Mouse (Mus musculus) gastrocnemius, adult 2 months (tissue): ENCODE data around the gene Sox6. TPM values are rescaled to one million over a fixed set of nuclear protein-coding genes. Genes with fewer than 3 reads are reported as not detected.

Experiments used
- DNase-seq: peaks from one replicate; pipeline ENCODE4 v3.0.0; 2022
- H3K27ac ChIP-seq: fragments of 200-600 bp; 2 replicates; pipeline ENCODE4 v1.8.1; 2022; ENCODE audit warnings: mild to moderate bottlenecking
- H3K4me3 ChIP-seq: fragments of 200-600 bp; 2 replicates; pipeline ENCODE4 v1.8.1; 2022; ENCODE audit warnings: mild to moderate bottlenecking, moderate library complexity
- CTCF ChIP-seq: fragments of 200-600 bp; IDR thresholded peaks from 2 replicates; pipeline ENCODE4 v1.8.1; 2022; ENCODE audit warnings: antibody characterized with exemption, mild to moderate bottlenecking, moderate library complexity
- intact Hi-C: fragments of 180-260 bp; cut with DNase I; formaldehyde crosslinking; loops from one replicate; pipeline ENCODE4 v1.15.1; 2025
- total RNA-seq, 2 experiments: library from RNA; stranded (reverse); gene quantifications; 2 replicates each; pipeline ENCODE4 v1.2.3; 2021

The Sox6 gene
- total RNA-seq, 2 experiments from 2014 or later = 186 to 189 TPM

DNA sequence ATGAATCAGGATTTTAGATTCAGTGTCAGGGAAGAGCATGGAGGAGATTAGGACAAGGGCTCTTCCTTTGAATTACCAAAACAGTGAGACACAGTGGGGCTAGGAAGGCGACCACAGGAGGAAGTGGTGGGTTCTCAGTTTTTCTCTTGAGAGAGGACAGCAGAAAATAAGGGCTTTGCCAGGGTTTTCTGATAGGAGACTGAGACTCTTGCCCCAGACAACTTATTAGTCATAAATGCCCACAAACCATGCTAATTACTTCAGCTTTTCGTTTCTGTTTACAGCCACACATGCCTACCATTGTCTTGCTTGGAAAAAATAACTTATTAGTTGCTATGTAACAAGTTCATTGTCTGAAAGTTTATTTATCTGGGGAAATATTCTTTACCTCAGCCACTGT lies 507.4 kb downstream of the Sox6 start:
- intact Hi-C loops = no loop called here
- TF ChIP-seq CTCF = no peak
- Histone ChIP-seq H3K4me3 (no peak overlapping the region), H3K27ac (no peak overlapping the region)
- DNase-seq = no peak

DNA sequence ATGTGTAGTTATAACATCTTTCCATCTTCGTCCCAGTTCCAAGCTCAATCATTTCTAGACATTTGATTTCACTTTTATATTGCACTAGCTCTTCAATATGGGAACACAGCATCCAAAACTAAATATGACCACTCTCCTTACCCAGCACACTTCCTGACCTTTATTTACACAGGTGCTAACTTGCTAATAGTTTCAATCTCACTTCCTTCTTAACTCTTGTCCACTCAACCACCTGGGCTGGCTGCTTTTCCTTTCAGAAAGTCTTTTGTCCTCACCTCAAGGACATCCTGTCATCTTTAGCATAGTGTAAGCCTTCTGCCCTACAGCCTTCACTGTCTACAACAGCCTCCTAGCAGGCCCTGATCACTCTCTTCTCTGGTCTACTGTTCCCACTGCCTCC lies 520.9 kb downstream of the Sox6 start:
- DNase-seq = no peak
- Histone ChIP-seq H3K27ac (no peak overlapping the region; the same call in 1 of the 2 replicates), H3K4me3 (no peak overlapping the region)
- intact Hi-C loops = no loop called here
- TF ChIP-seq CTCF = no peak

DNA sequence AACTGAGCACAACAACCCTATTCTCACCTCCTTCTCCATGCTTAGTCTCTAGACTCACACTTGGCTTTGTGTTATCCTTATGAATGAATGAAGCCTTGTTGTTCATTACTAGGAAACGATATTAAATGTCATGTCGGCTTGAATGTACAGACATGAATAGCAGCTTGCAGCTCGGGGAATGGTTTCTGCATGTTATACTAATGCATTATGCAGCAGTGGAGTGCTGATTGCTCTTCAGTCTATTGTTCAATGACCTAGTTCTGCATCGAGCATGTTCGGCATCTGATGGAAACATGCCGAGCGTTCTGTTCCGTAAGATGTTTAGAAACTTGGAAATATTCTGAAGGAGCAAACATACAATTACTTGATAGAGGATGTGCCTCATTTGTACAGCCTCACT lies 524.9 kb downstream of the Sox6 start:
- DNase-seq = no peak
- intact Hi-C loops = loop anchor here (1.0 kb wide), 1 partner anchor 31 kb away; no protein-coding TSS in a partner anchor
- TF ChIP-seq CTCF = no peak
- H3K27ac ChIP-seq = peak overlapping the region; percentile 92
- no peak overlapping the region for H3K4me3 ChIP-seq

DNA sequence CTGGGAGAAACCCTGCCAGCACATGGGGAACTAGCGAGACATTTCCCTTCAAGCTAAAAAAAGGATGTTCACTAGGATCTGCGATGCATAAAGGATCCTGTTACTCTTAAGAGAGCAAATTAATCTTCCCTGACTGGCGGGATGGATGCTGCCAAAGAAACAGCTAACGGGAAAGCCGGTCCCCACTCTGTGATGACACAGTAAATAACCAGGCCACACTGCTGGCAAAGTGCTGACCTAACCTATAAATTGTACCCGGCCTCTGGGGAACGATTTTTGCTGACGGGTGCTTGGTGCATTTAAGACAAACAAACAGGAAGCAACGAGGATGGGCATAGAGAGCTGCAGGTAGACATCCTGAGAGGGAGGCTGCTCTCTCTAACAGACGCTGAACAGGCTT lies 526.8 kb downstream of the Sox6 start:
- intact Hi-C loops = loop anchor here (2.0 kb wide), 2 partner anchors 39 to 519 kb away; no protein-coding TSS in a partner anchor
- no peak for TF ChIP-seq CTCF
- DNase-seq = peak; percentile 79
- peak overlapping the region; percentile 30; the same call in 1 of the 2 replicates for H3K4me3 ChIP-seq
- H3K27ac ChIP-seq = peak overlapping the region; percentile 92

GRCm38 (mm10) chr7:115511091-115511490 lies 527.5 kb downstream of the Sox6 start:
- peak; percentile 39 for DNase-seq
- Histone ChIP-seq H3K4me3 (peak overlapping the region; percentile 30; the same call in 1 of the 2 replicates), H3K27ac (peak overlapping the region; percentile 92)
- intact Hi-C loops = loop anchor here (2.0 kb wide), 2 partner anchors 38 to 520 kb away; no protein-coding TSS in a partner anchor
- no peak for TF ChIP-seq CTCF

- no peak overlapping the region for H3K4me3 ChIP-seq
- no peak for TF ChIP-seq CTCF
- intact Hi-C loops = loop anchor here (2.0 kb wide), 2 partner anchors 37 to 521 kb away; no protein-coding TSS in a partner anchor
- H3K27ac ChIP-seq = peak overlapping the region; percentile 92
- DNase-seq = peak; percentile 79
Measured at GRCm38 (mm10) chr7:115510045-115510444, 528.6 kb downstream of the Sox6 start.

DNA sequence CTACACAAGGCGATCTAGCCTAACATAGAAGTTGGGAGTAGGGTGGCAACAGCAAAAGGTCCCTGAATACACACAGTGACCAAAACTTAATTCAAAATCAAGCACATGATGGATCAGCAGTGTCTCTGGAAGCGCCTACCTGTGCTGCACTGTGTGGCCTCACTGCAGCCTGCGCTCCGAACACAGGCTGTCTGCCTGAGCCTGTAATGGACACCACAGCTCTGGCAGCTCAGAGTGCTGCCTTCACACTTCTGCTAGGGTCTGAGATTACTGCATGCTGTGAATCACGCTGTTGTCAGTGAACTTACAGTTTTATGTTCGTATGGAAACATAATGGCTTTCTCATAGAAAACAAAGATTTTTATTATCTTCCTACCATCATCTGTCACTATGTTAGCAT lies 532.2 kb downstream of the Sox6 start:
- Histone ChIP-seq H3K27ac (peak overlapping the region; percentile 92), H3K4me3 (peak overlapping the region; percentile 13)
- peak; percentile 79 for DNase-seq
- no peak for TF ChIP-seq CTCF
- intact Hi-C loops = no loop called here

DNA sequence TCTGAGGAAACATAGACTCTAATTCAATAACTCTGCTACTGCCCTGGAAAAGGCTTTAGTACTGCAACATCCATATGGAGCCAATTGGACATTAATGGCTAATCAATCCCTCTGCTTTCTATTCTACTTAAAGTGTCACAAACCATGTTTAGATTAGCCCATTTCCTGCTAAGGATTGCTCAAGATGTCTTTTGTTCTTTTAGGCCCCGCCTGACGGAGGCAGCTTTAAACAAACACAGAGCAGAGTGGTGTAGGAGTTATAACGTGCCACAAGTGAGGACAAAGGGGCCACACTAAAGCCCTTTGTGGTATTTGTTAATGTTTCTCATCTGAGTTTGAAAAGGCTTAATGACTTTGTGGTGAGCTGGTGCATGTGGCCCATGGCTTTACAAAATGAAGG lies 537.1 kb downstream of the Sox6 start:
- no peak overlapping the region for H3K27ac ChIP-seq
- intact Hi-C loops = no loop called here
- H3K4me3 ChIP-seq = no peak overlapping the region
- TF ChIP-seq CTCF = no peak
- no peak for DNase-seq

DNA sequence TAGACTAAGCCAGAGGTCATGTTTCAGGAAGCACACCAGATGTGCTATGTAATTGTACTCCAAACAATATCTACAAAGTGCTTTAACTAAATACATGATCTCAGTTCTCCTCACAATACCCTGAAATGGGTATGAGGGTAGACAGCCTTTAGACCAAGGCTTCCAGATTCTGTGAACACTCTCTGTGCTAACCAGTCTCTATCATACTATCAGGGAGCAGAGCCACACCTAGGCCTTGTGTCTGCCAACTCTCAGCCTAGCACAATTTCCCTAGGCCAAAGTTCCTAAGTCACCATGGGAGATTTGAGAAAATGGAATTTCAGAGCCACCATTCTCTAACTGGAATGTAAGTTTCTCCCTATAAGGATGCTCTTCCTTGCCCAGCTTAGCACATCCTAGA lies 537.8 kb downstream of the Sox6 start:
- no peak for TF ChIP-seq CTCF
- no peak overlapping the region for H3K4me3 ChIP-seq
- intact Hi-C loops = no loop called here

DNA sequence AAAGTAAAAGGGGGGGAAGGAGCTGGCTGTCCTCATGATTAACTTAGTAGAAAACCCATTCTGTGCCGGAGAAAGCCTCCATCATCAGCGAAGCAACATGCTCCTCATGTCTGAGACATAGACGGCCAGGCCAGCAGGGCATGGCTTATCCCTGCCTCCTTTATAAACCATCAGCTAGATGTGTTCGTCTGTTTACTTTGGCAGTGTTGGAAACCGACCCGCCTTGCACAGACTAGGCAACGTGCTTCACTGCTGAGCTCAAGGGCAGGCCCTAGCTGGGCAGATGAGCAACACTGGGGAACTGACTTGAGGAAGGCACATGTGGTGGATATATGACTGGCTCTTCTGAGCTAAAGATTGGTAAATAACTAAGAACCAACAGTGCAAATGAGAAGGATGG lies 538.4 kb downstream of the Sox6 start:
- no peak overlapping the region for H3K4me3 ChIP-seq
- intact Hi-C loops = no loop called here
- H3K27ac ChIP-seq = no peak overlapping the region
- no peak for DNase-seq
- no peak for TF ChIP-seq CTCF

More for the DNA sequence above, 537.8 kb downstream of the Sox6 start:
- no peak overlapping the region for H3K27ac ChIP-seq
- DNase-seq = no peak

GRCm38 (mm10) chr7:115491721-115492120 lies 546.9 kb downstream of the Sox6 start:
- TF ChIP-seq CTCF = no peak
- Histone ChIP-seq H3K4me3 (no peak overlapping the region), H3K27ac (no peak overlapping the region)
- intact Hi-C loops = no loop called here
- no peak for DNase-seq

DNA sequence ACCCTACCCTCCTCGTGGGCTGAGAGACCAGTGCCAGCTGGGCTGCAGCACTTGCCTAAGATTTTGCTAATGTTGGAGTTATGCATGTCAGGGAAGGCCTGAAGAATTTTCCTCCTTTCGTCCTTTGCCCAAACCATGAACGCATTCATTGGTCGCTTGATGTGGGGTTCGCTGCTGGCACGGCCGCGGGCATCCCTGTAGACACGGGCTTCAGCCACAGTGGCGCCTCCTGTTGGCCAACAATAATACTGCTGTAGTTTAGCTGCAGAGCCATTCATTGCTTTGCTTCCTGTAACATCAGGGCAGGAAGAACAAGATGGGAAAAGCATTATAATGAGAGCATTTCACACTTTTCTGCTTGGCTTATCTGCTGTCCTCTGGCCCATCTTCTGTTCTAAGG lies 549.0 kb downstream of the Sox6 start:
- TF ChIP-seq CTCF = peak; percentile 56
- no peak overlapping the region for H3K4me3 ChIP-seq
- DNase-seq = no peak
- intact Hi-C loops = no loop called here
- H3K27ac ChIP-seq = no peak overlapping the region

GRCm38 (mm10) chr7:115486431-115486830 lies 552.2 kb downstream of the Sox6 start:
- H3K27ac ChIP-seq = no peak overlapping the region
- DNase-seq = no peak
- no peak overlapping the region for H3K4me3 ChIP-seq
- no peak for TF ChIP-seq CTCF
- intact Hi-C loops = no loop called here

DNA sequence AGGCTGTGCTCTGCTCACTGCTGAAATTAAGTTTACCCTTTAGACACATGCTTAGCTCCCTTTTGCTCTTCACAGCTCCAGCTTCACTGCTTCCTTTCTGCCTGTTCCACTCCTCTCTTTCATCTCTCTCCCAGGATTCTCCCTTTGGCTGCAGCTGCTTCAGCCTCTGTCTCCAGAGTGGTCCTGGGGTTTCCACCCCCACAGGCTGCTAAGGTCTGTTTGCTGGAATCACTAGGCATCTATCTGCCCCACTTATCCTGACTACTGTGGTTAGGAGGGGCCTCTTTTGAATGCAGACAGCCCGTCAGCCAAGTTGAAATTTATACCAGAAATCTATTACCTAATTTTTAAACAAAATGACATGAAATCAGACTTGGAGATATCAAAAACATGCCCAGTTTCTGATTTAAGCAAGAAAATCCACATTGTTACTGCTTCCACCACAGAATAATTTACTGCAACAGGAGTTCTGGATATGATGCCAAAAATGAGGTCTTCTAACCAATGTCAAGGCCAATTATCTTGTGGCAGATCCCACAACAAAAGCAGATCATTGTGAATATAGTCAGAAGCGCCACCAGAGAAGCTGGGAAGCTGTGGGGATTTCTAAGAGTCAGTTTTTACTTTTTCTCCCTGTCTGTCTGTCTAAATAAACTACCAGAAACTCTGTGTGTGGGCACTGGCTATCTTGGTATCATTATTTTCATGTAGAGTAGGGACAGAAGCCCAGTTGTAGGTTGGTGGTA lies 552.8 kb downstream of the Sox6 start:
- DNase-seq = no peak
- TF ChIP-seq CTCF = no peak
- Histone ChIP-seq H3K27ac (no peak overlapping the region), H3K4me3 (no peak overlapping the region)
- intact Hi-C loops = no loop called here
